Mouse (Mus musculus) adrenal gland, adult (tissue): ENCODE data around the gene Exoc6b.

Experiments
- DNase-seq, 2 experiments: peaks; one replicate each; pipeline ENCODE4 v3.0.0; 2022 to 2023; ENCODE audit warnings: low spot score in 1 of 2; ENCODE audit not compliant: inconsistent age in 2 of 2

Exoc6b gene

DNA sequence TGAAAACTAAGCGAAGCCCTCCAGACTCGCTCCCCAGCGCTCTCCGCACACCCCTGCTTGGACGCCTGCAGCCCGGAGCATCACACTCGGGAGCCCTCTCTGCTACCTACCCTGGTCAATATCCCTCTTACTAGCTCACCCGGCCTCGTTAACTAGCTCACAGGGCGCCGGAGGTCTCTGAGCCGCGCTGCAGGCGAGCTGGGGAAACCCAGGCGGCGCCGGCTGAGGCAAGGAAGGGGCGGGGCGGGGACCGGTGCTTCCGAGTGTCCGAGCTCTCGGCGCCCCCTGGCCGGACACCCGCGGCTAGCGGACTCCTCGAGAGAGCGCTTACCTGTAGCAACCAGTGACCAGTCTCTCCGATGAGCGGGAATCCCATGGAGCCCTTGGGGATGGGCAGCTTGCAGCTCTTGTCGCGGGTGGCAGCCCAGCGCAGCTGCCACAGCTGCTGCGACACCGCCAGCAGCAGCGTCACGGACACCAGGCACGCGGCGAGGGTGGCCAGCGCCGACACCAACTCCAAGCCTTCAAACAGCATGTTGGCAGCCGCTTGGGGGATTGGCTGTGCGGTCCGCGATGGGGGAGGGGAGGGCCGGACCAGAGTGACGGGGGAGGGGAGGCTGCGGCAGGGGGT, 481.7 kb downstream of the Exoc6b start:
- peak; percentile 61 to 81 for DNase-seq

DNA sequence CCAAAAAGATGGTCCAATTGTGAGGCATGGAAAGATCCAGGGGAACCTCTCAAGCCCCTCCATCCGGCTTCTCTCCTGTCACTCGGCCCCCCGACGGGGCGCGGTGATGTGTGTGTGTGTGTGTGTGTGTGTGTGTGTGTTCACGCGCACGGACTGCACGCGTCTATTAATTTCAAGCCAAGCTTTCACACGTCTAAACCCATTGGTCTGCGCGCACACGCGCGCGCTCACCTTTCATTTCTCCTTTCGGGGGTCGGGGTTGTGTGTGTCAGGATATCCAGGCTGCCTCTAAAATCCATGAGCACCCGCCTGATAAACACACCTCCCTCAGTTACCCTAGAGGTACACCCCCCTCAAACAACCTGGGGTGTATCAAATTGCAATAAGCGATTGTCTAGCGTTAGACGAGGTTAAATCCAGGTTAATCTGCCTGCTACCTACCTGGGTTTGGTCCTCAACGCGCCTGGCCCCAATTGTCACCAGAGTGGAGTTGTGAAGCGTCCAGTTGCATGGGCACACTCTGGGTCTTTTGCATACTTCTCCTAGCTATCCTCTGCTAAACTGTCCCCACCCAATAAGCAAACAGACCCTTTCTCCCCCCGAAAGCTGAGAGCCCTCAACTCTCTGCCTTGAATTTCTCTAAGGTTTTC, 482.6 kb downstream of the Exoc6b start:
- DNase-seq = peak in 1 of 2 experiments; percentile 43

DNA sequence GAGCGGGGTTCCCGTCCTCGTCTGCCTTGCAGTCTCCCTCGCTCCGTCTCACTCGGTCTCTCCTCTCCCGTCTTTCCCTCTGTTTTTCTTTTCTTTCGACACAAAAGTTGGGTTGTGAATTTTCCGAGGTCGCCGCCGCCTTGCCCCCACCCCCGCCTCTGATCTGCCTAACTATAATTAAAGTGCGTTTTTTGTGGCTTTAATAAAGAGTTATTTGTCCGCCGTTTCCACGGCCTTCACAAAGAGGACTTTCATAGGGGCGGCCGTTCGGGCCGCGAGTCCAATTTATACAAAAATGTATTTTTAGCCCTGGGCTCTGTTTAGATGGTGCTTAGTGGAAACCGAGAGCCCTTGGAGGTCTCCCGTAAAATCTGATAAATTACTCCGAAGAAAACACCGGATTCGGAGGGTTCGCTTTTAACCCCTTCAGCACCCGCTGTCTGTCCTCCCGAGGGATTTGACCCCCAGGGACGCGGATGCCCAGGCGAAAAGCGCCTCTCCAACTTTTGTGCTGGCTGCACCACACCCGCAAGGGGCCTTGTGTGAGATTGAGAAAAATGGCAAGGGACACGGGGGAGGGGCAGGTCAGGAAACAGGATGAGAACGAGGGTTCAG, 483.5 kb downstream of the Exoc6b start:
- peak in 1 of 2 experiments; percentile 57 for DNase-seq

DNA sequence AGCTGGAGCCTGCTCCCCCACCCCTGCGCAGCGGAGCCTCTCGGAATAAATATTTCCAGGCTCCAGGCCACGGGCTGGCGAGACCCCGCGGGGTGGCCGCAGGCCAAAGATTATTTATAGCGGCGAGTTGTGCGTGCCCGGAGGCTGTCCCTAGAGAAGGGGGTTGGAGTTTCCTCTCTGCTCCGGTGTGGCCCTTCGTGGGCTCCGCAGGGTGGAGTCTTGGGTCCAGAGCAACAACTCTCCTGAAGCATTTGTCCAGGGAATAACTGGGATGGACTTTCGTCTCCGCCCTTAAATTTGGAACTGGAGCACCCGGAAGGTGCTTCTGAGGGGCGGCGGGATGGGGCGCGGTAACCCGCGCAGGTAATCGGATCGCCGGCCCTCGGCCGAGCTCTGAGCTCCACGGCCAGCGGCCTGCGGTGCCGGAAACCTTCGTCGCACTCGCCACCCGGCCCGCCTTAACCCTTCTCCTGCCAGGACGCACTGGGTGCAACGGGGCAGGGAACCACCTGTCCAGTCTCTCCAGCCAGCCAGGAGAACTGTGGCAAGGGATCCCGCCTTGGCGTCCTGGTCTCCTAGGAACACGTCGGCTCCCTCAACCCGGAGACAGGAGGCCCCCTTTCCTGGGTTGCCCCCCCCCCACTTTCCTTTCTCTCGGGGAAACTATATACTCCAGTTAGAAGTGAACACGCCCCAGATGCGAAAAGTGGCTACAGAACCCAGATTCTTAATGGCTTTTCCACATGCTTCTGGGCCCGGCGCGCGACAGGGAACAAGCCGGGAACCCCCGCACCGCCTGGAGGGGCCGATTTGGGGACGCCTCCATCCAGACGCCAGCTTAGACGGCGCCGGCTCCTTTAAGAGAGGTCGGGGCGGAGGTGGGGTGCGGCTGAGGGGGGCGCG, 484.3 kb downstream of the Exoc6b start:
- peak in 1 of 2 experiments; percentile 74 for DNase-seq

DNA sequence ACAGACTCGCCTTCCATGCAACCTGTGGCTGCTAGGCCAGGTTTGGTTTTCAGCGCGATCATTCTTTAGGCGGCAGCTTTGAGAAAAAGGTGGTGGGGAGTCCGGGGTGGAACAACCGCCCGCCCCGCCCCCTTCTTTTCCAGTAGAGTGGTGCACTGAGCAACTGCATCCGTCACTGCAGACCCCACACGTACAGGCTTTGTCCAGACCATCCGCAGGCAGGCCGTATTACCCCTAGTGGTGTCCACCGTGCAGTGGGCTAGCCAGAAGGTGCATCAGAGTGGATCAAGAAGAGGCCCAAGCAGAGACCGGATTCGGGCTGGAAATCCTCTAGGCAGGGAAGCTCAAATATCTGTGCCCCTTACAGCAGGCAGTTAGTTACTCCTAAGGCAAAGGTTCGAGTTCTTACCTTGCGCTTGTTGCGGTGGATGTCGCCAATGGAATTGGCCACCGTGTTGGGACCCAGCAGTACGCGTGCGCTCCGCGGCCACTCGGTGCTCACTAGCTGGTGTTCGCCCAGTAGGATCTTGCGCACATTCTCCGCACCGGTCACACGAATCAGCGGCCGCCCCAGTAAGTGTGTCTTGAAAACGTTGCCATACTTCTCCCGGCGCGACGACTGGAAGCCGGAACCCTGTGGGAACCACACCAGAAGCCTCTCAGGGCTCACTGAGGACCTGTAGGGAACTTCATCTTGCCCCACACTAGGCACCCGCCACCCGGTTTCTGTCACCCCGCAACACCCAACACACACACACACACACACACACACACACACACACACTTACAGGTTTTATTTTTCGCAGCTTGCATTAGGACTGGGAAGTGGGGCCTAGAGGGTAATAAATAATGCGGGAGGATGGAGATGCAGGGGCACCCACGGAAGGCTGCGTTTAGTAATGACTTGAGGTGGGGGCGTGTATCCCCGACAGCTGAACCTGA, 485.2 kb downstream of the Exoc6b start:
- peak in 1 of 2 experiments; percentile 67 for DNase-seq

DNA sequence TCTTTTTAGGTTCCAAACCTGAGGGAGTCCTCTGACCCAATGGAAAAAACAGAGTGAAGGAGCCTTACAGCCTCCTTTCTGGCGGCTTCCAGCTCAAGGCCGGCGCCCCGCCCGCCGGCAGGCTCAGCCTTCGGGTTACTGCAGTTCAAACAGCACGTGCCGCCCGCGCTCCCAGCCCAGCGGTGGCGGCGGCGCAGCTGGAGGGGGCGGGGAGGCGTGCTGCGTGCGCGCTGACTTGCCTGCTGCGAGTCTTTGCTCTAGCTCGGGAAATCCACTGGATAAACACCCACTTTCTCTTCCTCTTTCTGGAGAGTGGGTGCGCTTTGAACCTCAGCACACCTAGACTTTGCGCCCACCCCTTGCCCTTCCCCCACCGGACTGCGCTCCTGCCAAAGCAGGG, 485.9 kb downstream of the Exoc6b start:
- peak; percentile 87 to 93 for DNase-seq

DNA sequence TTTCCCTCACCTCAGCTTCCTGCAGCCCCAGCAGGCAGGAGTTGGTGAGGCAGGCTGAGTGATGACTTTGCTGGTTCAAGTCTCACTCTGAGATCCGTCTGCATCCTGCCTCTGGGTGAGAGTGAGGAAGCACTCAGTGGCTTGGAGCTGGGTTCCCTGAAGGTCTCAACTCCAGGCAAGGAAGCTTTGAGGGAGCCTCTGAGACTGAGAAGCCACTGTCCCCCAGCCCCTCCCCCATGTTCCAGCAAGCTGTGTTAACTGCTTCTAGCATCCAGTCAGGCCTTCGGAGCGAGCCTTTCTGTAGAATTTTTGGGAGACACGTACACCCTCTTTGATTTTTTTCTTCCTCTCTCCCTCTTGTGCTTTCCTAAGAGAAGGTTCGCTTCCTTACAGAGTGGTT, 486.5 kb downstream of the Exoc6b start:
- peak in 1 of 2 experiments; percentile 52 for DNase-seq

DNA sequence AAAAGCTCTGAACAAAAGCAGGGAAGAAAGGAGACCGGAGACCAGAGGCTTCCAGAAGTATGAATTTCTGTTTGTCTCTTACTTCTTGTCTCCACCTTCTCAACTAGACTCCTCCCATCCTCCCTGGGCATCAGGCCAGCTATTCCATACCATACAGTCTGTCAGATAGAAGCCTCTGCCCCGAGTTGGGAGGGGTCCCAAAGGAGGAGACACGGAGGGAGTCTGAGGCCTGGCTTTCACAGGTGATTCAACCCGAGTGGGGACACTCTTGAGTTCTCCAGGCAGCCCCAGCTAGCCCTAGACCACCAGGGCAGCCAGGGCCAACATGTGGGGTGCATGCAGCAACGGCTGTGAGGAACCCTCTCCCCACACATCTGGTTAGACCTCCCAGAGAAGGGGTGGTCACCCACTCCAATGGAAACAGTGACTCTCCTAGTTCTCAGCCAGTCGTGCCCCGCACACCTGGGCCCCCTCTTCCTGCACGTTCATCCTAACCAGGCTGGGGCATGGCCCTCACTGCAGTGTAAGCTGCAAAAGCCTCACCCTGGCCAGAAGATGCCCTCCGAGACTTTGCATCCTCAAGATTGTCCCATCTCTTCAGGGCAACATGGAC, 487.4 kb downstream of the Exoc6b start:
- DNase-seq = peak in 1 of 2 experiments; percentile 32

DNA sequence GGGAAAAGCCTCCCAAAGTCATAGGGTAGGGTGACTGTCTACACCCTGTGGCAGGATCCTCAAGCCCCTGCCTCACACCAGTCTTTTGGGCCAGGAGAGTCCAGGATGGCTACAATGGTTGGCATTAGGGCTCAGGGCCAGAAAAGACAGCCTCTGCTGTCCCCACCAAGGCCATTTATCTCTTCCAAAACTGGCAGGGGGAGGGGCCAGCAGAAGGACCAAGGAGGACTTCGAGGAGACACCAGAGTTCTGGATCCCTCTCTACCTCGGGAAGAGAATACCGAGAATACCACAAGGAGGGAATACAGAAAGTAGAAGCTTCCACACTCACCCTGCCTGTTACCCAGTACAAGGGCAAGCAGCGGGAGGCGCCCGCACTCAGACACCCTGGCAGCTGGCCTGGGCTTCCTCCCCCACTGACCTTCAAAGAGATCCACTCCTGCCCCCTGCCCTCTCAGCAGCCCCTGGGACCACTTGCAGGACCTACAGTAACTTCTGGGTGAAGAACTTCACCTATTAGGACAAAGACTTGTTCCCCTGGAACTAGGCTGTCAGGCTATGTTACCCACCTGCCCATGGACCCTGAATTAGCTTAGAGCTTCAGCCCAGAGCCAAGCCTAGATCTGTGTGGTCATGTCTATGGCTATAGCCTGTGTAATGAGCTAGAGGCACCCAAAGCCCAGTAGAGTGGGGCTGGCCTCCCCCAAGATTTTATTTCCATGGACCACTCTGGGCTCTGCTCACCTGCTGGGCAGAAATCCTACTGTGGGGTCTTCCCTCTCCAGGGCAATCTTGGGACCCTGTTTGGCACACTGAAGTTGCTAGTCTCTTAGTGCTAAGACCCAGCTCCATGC, 488.1 kb downstream of the Exoc6b start:
- peak in 1 of 2 experiments; percentile 67 for DNase-seq

DNA sequence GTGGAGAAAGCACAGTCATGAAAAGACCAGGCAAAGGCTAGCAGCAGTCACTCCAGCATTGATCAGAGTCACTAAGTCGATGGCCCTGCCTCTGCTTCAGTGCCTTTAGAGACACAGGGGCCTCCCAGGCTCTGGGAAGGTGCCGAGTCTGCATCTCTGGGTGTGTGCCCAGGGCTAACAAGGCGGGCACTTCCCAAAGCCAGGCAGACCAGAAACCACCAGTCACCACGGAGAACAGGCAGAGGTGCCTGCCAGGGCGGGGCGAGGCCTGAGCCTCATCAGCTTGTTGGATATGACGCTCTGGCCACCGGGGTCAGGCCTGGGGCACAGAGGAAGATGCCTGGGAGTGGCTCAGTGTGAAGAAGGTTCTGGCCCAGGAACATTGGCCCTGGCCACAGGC, 489.8 kb downstream of the Exoc6b start:
- no peak for DNase-seq

DNA sequence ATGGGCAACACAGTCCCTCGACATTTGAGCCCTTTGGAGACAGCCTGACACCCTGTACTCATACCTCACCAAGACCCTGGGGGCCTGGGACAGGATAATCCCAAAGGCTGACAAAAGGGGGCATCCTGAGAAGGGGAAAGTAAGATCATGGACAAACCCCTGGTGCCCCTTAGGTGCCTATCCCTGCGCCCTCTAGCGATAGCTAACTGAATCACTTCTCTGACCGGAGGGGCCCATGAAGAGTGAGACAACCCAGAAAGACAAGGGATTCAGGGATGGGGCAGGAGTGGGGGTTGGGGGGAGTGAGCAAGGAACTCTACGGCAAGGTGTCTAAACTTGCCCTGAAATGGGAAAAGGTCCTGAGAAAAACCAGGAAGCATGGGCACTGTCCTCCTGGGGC, 490.4 kb downstream of the Exoc6b start:
- DNase-seq = peak in 1 of 2 experiments; percentile 78

DNA sequence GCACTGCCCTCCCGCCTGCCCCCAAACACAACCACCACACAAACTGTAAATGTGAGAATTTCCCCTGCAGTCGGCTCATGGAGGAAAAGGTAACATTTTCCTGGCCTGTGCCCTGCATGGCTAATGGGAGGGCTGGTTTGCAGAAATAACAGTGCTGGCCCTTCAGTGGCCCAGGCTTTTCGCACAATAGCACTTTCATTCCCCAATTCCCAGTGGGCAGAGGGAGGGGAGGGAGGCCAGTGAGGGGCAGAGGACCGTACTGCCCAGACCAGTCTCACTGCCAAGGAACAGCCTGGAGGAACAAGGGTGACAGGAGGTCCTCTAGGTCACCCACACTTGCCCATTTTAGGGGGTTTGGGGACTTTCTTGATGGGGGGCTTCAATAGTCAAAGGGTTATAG, 491.4 kb downstream of the Exoc6b start:
- DNase-seq = peak in 1 of 2 experiments; percentile 17

DNA sequence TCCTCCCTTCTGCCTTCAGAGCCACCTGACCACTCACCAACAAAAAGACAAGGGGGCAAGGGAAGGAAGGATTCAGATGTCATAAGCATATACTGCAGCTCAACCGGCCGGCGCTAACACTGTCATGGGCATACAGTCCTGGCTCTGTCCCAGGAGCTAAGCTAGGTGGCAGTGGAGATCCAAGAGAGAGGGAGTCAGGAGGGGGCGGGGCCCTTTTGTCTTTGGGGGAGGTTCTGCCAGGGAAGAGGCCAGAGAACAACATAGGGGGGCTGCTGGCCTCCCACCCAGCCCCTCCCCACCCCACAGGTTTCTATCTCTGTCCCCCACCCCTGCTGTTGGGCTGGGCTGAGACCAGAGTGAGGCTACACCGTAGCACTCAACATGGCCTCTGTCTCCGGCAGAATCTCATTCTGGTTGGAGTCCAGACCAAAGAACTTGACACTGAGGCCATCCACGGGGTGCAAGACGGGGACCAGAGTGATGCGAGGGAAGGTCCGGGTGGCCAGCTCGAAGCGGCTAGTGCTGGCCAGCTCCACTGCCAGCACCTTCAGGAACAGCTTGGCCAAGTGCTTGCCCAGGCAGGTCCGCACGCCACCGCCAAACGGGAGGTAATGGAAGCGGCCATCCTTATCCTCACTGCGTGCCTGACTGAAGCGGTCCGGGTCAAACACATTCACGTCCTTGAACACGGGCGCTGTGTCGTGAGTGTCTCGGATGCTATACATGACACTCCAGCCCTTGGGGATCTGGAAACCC, 495.2 kb downstream of the Exoc6b start:
- DNase-seq = peak in 1 of 2 experiments; percentile 73

DNA sequence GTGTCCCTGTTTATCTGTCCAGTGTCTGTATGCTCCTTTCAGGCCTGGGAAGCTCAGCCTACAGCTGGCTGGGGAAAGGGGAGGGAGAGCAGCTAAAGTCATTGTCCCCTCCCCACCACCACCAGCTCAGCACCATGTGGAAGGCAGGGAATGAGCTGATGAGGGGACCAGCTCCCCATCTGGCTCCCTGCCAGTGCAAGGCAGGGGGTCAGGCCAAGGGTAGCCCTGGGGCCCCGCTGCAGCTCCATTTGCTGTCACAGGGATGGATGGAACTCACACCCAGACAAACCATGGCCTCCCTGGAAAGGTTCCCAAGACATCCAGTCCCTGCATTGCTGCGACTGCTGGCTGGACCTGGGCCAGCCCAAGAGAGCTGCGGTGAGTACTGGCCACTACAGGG, 499.3 kb downstream of the Exoc6b start:
- peak in 1 of 2 experiments; percentile 29 for DNase-seq

DNA sequence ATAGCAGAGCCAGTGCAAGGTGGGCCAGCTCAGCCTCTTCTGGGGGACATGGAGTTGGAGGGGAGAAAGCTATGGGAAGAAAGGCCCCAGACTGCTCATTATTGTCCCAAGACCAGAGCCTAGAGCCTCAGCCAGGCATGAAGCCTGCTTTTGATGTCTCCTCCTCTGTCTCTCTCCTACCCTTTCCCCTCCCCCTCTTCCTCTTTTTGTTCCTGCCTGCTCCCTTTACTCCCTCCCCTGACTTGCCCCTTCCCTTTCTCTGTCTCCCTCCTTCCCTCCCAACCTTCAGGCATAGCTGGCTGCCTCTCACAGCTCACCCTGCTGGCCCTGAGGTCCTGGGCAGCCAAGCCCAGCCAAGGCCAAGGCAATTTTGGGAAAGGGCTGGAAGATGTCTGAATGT, 499.7 kb downstream of the Exoc6b start:
- peak in 1 of 2 experiments; percentile 44 for DNase-seq

DNA sequence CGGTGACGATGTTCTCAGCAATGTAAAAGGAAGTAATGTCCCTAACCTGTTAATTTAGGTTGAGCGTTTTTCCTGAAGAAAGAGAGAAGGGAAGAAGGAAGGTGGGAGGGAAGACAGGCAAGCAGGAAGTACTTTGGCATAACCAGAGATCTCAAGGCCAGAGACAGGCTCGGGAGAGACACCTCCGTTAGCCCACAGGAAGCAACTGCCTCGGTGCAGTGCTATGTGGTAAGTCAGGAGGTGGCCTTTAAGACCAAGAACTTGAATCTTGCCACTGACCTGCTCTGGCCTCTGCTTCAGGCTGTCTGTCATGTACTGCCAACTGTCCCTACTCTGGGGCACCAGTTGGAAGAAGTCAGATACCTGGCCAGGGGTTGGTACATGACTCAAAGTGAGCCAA, 500.4 kb downstream of the Exoc6b start:
- peak in 1 of 2 experiments; percentile 32 for DNase-seq
